Mouse (Mus musculus) forebrain, embryonic 10.5 days (tissue): ENCODE measurements around the gene Arfgap3. TPM values are rescaled to one million over a fixed set of nuclear protein-coding genes. Genes with fewer than 3 reads are reported as not detected.
"Not testable (repeated sequence)": the region's sequence is repeated elsewhere in the genome, so short reads cannot be mapped to it uniquely, and the experiment has no call there.

Source experiments
- DNase-seq: peaks from one replicate; pipeline ENCODE4 v3.0.0-alpha.2; 2017; ENCODE audit warnings: low spot score; ENCODE audit errors: extremely low spot score
- H3K27ac ChIP-seq: fragments of 300-500 bp; sonication (generic); 2 replicates; pipeline ENCODE4 v1.5.1; 2016; ENCODE audit warnings: mild to moderate bottlenecking
- H3K27me3 ChIP-seq: fragments of 300-500 bp; sonication (generic); 2 replicates; pipeline ENCODE4 v1.6.1; 2016; ENCODE audit warnings: mild to moderate bottlenecking; ENCODE audit not compliant: poor library complexity, severe bottlenecking
- H3K36me3 ChIP-seq: fragments of 300-500 bp; sonication (generic); replicated peaks from 2 replicates; pipeline ENCODE4 v1.6.1; 2016; ENCODE audit warnings: mild to moderate bottlenecking, moderate library complexity
- H3K4me1 ChIP-seq: fragments of 300-500 bp; sonication (generic); 2 replicates; pipeline ENCODE4 v1.6.1; 2016
- H3K4me3 ChIP-seq: fragments of 300-500 bp; sonication (generic); 2 replicates; pipeline ENCODE4 v1.5.1; 2016; ENCODE audit warnings: mild to moderate bottlenecking, moderate library complexity
- H3K9me3 ChIP-seq: fragments of 300-500 bp; sonication (generic); 2 replicates; pipeline ENCODE4 v1.6.1; 2016; ENCODE audit warnings: mild to moderate bottlenecking, moderate library complexity
- WGBS: fragments of 180-500 bp; shearing (Covaris S2); methylation state at CpG from one replicate; pipeline ENCODE4 v1.1.7; 2016; 5-methylcytosine and 5-hydroxymethylcytosine counted together
- polyA plus RNA-seq: library from polyadenylated mRNA; unstranded; fragments of >200 nt; fragmentation: Nextera tagmentation; extraction: Ambion mirVana; gene quantifications from 2 replicates; pipeline ENCODE4 v1.2.1, GENCODE M21; 2016

The Arfgap3 gene
- polyA plus RNA-seq, 1 experiment from 2014 or later = 24.4 TPM

GRCm38 (mm10) chr15:83282397-83282796 lies 67.7 kb downstream of the Arfgap3 start:
- 0 out of 2 replicates have a peak, but pooled peaks cover 5% of the 10 kb centered on the region for H3K9me3 ChIP-seq
- H3K36me3 ChIP-seq = no peaks in the 10 kb centered on the region
- no peaks in the 10 kb centered on the region for H3K27me3 ChIP-seq
- no peak overlapping the region for H3K27ac ChIP-seq
- no peak for DNase-seq
- H3K4me3 ChIP-seq = no peak overlapping the region
- H3K4me1 ChIP-seq = no peaks in the 10 kb centered on the region
- WGBS = 67% methylated on average over 5 of the region's 5 CpGs

DNA sequence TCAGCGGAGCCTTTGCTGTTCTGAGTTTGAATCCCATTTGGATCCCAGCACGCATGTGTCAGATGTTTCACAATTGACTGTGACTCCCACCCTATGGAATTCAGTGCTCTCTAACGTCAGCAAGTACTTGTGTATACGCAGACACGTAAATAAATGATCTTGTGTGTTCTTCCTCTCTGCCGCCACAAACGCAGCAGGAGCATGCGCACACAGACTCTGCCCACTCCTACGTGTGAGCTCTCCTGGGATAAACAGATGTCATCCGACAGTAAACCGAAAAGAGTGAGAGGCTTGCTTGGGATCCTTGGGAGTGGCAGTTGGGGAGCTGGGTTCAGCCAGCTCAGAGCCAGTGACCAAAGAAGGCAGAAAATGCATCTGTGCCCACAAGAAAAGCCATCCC lies 68.7 kb downstream of the Arfgap3 start:
- DNase-seq = no peak
- 87% methylated on average over 11 of the region's 11 CpGs for WGBS
- Histone ChIP-seq H3K27me3 (no peaks in the 10 kb centered on the region), H3K27ac (no peak overlapping the region), H3K4me1 (no peaks in the 10 kb centered on the region), H3K9me3 (no peaks in the 10 kb centered on the region), H3K4me3 (no peak overlapping the region), H3K36me3 (no peaks in the 10 kb centered on the region)

DNA sequence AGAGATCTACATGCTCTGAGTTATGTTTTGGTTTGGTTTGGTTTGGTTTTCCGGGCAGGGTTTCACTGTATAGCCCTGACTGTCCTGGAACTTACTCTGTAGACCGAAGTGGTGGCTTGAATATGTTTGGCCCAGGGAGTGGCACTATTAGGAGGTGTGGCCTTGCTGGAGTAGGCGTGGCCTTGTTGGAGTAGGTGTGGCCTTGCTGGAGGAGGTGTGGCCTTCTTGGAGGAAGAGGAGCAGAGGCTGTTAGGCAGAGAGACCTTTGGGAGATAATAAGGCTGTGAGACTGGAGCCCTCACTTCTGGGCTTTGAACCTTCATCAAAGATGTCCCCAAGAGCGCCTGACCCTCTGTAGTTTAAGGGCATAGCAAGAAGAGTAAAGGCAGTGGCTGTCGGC lies 71.5 kb downstream of the Arfgap3 start:
- 81% methylated on average over 5 of the region's 5 CpGs for WGBS
- Histone ChIP-seq H3K9me3 (no peaks in the 10 kb centered on the region), H3K4me1 (no peaks in the 10 kb centered on the region), H3K4me3 (no peak overlapping the region), H3K27ac (no peak overlapping the region), H3K36me3 (no peaks in the 10 kb centered on the region), H3K27me3 (no peaks in the 10 kb centered on the region)
- DNase-seq = no peak

- Histone ChIP-seq H3K9me3 (no peaks in the 10 kb centered on the region), H3K27ac (no peak overlapping the region), H3K4me1 (no peaks in the 10 kb centered on the region), H3K36me3 (no peaks in the 10 kb centered on the region), H3K27me3 (no peaks in the 10 kb centered on the region), H3K4me3 (no peak overlapping the region)
- no peak for DNase-seq
- WGBS = 78% methylated on average over 4 of the region's 4 CpGs
These were observed 72.6 kb downstream of the Arfgap3 start for GRCm38 (mm10) chr15:83277451-83277850.

DNA sequence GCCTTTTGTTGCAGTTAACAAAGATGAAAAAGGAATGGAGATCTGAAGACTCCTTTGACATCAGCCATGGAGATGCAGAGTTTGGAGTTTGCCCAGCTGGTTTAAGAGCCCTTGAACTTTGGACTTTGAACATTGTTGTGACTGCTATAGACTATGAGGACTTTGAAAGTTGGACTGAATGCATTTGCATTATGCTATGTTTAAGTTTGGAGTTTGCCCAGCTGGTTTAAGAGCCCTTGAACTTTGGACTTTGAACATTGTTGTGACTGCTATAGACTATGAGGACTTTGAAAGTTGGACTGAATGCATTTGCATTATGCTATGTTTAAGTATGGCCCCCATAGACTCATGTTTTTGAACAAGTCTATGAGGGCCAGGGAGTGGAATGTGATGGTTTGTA lies 75.8 kb downstream of the Arfgap3 start:
- H3K27ac ChIP-seq, H3K9me3 ChIP-seq, H3K4me1 ChIP-seq, DNase-seq, H3K4me3 ChIP-seq, H3K27me3 ChIP-seq, H3K36me3 ChIP-seq: not testable (repeated sequence)

DNA sequence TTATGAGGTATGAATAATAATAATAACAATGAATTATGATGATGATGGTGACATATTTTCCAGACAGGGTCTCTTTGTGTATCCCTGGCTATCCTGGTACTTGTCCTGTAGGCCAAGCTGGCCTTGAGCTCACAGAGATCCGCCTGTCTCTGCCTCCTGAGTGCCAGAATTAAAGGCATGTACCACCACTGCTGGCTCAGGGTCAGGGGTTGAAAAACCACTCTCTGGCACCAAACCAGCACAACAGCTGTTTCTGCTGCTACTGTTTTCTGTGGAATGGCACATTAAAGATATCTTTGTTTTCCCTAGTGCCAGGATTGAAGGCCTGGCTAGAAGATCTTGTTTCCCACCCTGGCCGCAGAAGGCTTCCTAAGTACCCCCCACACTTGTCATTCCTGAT lies 77.0 kb downstream of the Arfgap3 start:
- no peak overlapping the region for H3K27ac ChIP-seq
- 87% methylated on average over 2 of the region's 2 CpGs for WGBS
- H3K4me3 ChIP-seq = no peak overlapping the region
- no peaks in the 10 kb centered on the region for H3K4me1 ChIP-seq
- H3K36me3 ChIP-seq = no peaks in the 10 kb centered on the region
- no peaks in the 10 kb centered on the region for H3K27me3 ChIP-seq
- no peak for DNase-seq
- H3K9me3 ChIP-seq = no peaks in the 10 kb centered on the region

DNA sequence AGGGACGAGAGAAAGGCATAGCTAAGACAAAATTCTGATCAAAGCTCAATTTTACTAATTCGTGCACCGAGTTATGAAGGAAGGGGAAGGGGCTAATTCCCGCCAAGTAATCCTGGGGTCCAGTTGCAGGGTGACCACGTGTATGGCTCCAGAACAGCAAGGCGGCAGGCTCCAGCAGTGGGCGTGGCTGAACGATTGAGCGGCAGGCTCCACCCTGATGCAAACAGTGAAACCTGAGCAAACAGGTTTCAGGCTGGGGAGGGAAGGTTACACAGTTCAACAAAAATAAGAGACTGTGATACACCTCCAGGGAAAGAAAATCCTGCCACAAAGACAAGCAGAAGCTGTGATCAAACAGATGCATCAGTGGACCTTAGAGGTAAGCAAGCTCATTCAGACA lies 78.8 kb downstream of the Arfgap3 start:
- H3K4me1 ChIP-seq, DNase-seq, H3K9me3 ChIP-seq, H3K36me3 ChIP-seq, H3K27ac ChIP-seq, H3K4me3 ChIP-seq, H3K27me3 ChIP-seq: not testable (repeated sequence)
- 37% methylated on average over 9 of the region's 9 CpGs for WGBS

DNA sequence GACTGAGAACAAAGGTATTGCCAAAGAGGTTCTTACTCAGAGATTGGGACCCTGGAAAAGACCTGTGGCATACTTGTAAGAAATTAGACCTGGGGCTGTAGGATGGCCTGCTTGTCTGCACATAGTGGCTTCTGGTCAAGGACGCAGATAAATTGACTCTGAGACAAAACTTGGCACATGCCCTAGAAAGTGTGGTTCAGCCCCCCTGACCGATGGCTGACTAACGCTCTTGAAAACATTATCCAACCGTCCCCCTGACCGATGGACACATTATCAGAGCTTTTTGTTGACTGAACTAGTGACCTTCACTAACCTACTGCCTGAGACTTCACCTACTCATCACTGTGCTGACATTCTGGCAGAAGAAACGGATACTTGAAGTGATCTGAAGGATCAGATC lies 80.1 kb downstream of the Arfgap3 start:
- not testable (repeated sequence) for DNase-seq, H3K27me3 ChIP-seq, H3K9me3 ChIP-seq, H3K36me3 ChIP-seq, H3K4me3 ChIP-seq, H3K27ac ChIP-seq, H3K4me1 ChIP-seq
- 92% methylated on average over 6 of the region's 6 CpGs for WGBS

- H3K9me3 ChIP-seq, H3K36me3 ChIP-seq, H3K27ac ChIP-seq, H3K27me3 ChIP-seq, H3K4me3 ChIP-seq, DNase-seq, H3K4me1 ChIP-seq: not testable (repeated sequence)
- WGBS = 80% methylated on average over 7 of the region's 7 CpGs
These were observed 81.6 kb downstream of the Arfgap3 start for GRCm38 (mm10) chr15:83268428-83268827.

GRCm38 (mm10) chr15:83265269-83265668 lies 84.8 kb downstream of the Arfgap3 start:
- no peak overlapping the region for H3K27ac ChIP-seq
- H3K4me1 ChIP-seq = no peaks in the 10 kb centered on the region
- no peaks in the 10 kb centered on the region for H3K9me3 ChIP-seq
- H3K27me3 ChIP-seq = no peaks in the 10 kb centered on the region
- WGBS = 31% methylated on average over 1 of the region's 1 CpGs
- H3K4me3 ChIP-seq = no peak overlapping the region
- DNase-seq = no peak
- H3K36me3 ChIP-seq = no peaks in the 10 kb centered on the region

DNA sequence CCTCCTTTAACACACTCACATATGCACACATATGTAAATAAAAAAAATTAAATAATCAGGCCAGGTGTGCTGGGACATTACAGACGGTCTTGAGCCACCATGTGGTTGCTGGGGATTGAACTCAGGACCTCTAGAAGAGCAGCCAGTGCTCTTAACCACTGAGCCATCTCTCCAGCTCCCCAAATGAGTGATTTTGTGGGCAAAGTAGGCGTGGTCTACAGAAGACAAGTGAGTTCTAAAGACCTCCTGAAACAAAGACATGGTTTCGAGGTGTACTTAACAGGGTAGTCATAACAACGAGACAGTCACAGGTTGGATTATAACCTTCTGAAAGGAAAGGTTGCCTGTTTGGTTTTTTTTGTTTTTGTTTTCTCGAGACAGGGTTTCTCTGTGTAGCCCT lies 86.6 kb downstream of the Arfgap3 start:
- Histone ChIP-seq H3K27ac (no peak overlapping the region), H3K9me3 (no peaks in the 10 kb centered on the region)
- no peak for DNase-seq

DNA sequence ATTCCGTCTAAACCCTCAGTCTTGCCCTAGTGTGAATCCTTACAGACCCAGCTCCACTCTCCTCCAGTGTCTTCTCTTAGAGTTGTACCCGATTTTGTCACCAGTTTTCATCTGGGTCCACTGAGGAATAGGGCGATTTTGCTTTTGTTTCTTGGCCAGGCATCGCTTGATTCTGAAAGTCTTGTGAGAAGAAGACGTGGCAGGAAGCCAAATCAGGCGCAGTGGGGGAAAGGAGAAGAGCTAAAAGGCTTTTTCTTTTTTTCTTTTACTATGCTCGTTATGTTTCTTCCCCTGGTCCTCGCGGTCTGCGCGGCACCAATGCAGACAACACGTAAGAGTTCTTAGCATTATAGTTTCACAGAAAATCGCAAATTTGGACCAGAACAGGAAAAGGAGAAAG lies 92.1 kb downstream of the Arfgap3 start:
- Histone ChIP-seq H3K27me3 (peaks cover 7% of the 10 kb centered on the region), H3K4me1 (no peaks in the 10 kb centered on the region), H3K4me3 (no peak overlapping the region), H3K27ac (no peak overlapping the region), H3K9me3 (peaks cover 4% of the 10 kb centered on the region; the same call in 1 of the 2 replicates), H3K36me3 (no peaks in the 10 kb centered on the region)
- WGBS = 89% methylated on average over 13 of the region's 13 CpGs
- DNase-seq = no peak

More for the DNA sequence above, 86.6 kb downstream of the Arfgap3 start:
- Histone ChIP-seq H3K27me3 (no peaks in the 10 kb centered on the region), H3K4me3 (no peak overlapping the region), H3K4me1 (no peaks in the 10 kb centered on the region), H3K36me3 (no peaks in the 10 kb centered on the region)
- WGBS = 79% methylated on average over 5 of the region's 5 CpGs

GRCm38 (mm10) chr15:83256491-83256890 lies 93.6 kb downstream of the Arfgap3 start:
- H3K4me1 ChIP-seq = peaks cover 3% of the 10 kb centered on the region
- H3K36me3 ChIP-seq = no peaks in the 10 kb centered on the region
- H3K4me3 ChIP-seq = no peak overlapping the region
- DNase-seq = no peak
- H3K27ac ChIP-seq = no peak overlapping the region
- 76% methylated on average over 4 of the region's 4 CpGs for WGBS
- peaks cover 8% of the 10 kb centered on the region; the same call in 1 of the 2 replicates for H3K9me3 ChIP-seq
- H3K27me3 ChIP-seq = peaks cover 21% of the 10 kb centered on the region

DNA sequence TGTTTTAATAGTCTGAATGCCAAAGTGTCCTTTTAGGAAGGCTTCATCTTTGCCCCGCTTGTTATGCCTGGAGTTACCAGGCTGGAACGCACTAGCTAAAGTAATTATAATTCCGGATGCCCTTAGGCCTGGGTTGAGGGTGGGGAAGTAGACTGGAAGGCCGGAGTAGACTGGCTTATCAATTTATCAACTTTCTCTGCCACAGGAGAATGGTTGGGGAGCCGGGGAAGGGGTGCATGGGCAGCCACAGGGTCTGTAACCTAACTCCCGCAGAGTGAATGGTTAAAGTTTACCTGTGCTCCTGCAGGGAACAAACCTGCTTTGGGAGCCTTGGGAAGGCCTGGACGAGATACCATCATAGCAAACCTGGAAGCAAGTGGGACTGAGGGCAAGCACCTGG lies 94.1 kb downstream of the Arfgap3 start:
- WGBS = 88% methylated on average over 7 of the region's 7 CpGs
- H3K4me3 ChIP-seq = no peak overlapping the region

More for the DNA sequence above, 94.1 kb downstream of the Arfgap3 start:
- Histone ChIP-seq H3K27ac (no peak overlapping the region), H3K27me3 (peaks cover 26% of the 10 kb centered on the region), H3K36me3 (no peaks in the 10 kb centered on the region), H3K4me1 (peaks cover 8% of the 10 kb centered on the region), H3K9me3 (peaks cover 8% of the 10 kb centered on the region; the same call in 1 of the 2 replicates)
- DNase-seq = no peak
